Mouse (Mus musculus) G1E (cell line): ENCODE measurements around the gene Tmem176b.

Source experiments
- CTCF ChIP-seq: IDR thresholded peaks from 2 replicates; pipeline ENCODE4 v1.5.1; 2012; ENCODE audit warnings: low read depth, low read length, inconsistent platforms, mixed read lengths
- GATA1 ChIP-seq: IDR thresholded peaks from 2 replicates; pipeline ENCODE4 v1.6.1; 2012; ENCODE audit warnings: borderline replicate concordance, low read length, inconsistent platforms, mixed read lengths
- GATA2 ChIP-seq: IDR thresholded peaks from 2 replicates; pipeline ENCODE4 v1.6.1; 2012; ENCODE audit warnings: low read depth, low read length, inconsistent platforms, borderline replicate concordance
- POLR2AphosphoS5 ChIP-seq: IDR thresholded peaks from 2 replicates; pipeline ENCODE4 v1.6.1; 2012; ENCODE audit warnings: low read depth, low read length, inconsistent platforms; ENCODE audit not compliant: insufficient replicate concordance
- TAL1 ChIP-seq: conservative IDR thresholded peaks from 2 replicates; pipeline ENCODE4 v1.6.1; 2012; ENCODE audit warnings: low read depth, low read length, inconsistent platforms, mixed read lengths

- no peak for TF ChIP-seq CTCF
- TF ChIP-seq TAL1, result no peak
- no peak for TF ChIP-seq POLR2AphosphoS5
- TF ChIP-seq GATA1, result no peak
- TF ChIP-seq GATA2, result no peak
Measured at GRCm38 (mm10) chr6:48875515-48875914, 34.2 kb upstream of the Tmem176b start.
